Mouse (Mus musculus) neural tube, embryonic 14.5 days (tissue): ENCODE results near the gene Psmb11. TPM values are rescaled to one million over a fixed set of nuclear protein-coding genes. Genes with fewer than 3 reads are reported as not detected.

Source experiments
- microRNA counts: library from miRNA; unstranded; fragments of <30 nt; microRNA quantifications from one replicate; lab custom pipeline; 2016
- microRNA-seq: library from miRNA; unstranded; fragments of <30 nt; microRNA quantifications from one replicate; pipeline ENCODE4, GENCODE M21; 2016
- polyA plus RNA-seq: library from polyadenylated mRNA; unstranded; fragments of >200 nt; fragmentation: Nextera tagmentation; extraction: Ambion mirVana; gene quantifications from 2 replicates; pipeline ENCODE4 v1.2.1, GENCODE M21; 2014

The Psmb11 gene
- polyA plus RNA-seq, 1 experiment from 2014 or later: 0.05 TPM

MicroRNAs encoded within 50 kb of the gene (microRNA counts, 519-probe panel; counts per million panel counts)
- microRNA mmu-miR-686 (lab: Ali Mortazavi, UCI): not detected

Small RNAs within 50 kb of the gene (microRNA-seq; reads per million reads assigned to microRNA genes)
- gene Mir686 (not detected), gene Mir6948 (2.3 reads per million)

Other genes with a start within 250 kb of the Psmb11 start
- gene Slc7a7, start 203.7 kb upstream of the Psmb11 start, polyA plus RNA-seq: 2.6 and 7.1 TPM in 2 replicates
- 258 and 280 TPM in 2 replicates for gene Mrpl52, start 194.5 kb upstream of the Psmb11 start, polyA plus RNA-seq
- gene Mmp14, start 189.8 kb upstream of the Psmb11 start, polyA plus RNA-seq: 24.7 and 49.0 TPM in 2 replicates
- 26.0 and 35.8 TPM in 2 replicates for gene Lrp10, start 157.3 kb upstream of the Psmb11 start, polyA plus RNA-seq
- 42.1 and 42.8 TPM in 2 replicates for gene Rem2, start 145.3 kb upstream of the Psmb11 start, polyA plus RNA-seq
- gene Prmt5, start 103.9 kb upstream of the Psmb11 start, polyA plus RNA-seq: 97.9 and 99.1 TPM in 2 replicates
- gene Haus4, start 66.8 kb upstream of the Psmb11 start, polyA plus RNA-seq: 22.0 and 23.0 TPM in 2 replicates
- gene Ajuba, start 43.9 kb upstream of the Psmb11 start, polyA plus RNA-seq: 2.3 and 5.7 TPM in 2 replicates
- 4.6 and 5.0 TPM in 2 replicates for gene 4931414P19Rik, start 15.4 kb upstream of the Psmb11 start, polyA plus RNA-seq
- 428 and 435 TPM in 2 replicates for gene Psmb5, start 3.4 kb upstream of the Psmb11 start, polyA plus RNA-seq
- gene Gm17606, start 19.5 kb downstream of the Psmb11 start, polyA plus RNA-seq: not detected in 2 replicates
- gene Cdh24, start 19.9 kb downstream of the Psmb11 start, polyA plus RNA-seq: 9.2 and 12.5 TPM in 2 replicates
- gene 1700123O20Rik, start 64.8 kb downstream of the Psmb11 start, polyA plus RNA-seq: 77.4 and 79.8 TPM in 2 replicates
- 101 and 118 TPM in 2 replicates for gene Acin1, start 65.5 kb downstream of the Psmb11 start, polyA plus RNA-seq
- 0.20 TPM in 1 of 2 replicates, not detected in the other for gene Gm29776, start 77.4 kb downstream of the Psmb11 start, polyA plus RNA-seq
- not detected in 2 replicates for gene Cebpe, start 90.7 kb downstream of the Psmb11 start, polyA plus RNA-seq
- 7.3 and 8.5 TPM in 2 replicates for gene Slc7a8, start 160.5 kb downstream of the Psmb11 start, polyA plus RNA-seq
- gene Rnf212b, start 192.7 kb downstream of the Psmb11 start, polyA plus RNA-seq: not detected in 2 replicates
- gene Homez, start 249.5 kb downstream of the Psmb11 start, polyA plus RNA-seq: 10.0 and 11.7 TPM in 2 replicates